Mouse (Mus musculus) MEL (cell line): ENCODE measurements around the gene Cdc42. TPM values are rescaled to one million over a fixed set of nuclear protein-coding genes. Genes with fewer than 3 reads are reported as not detected.

Source experiments
- DNase-seq: peaks from one replicate; pipeline ENCODE4 v3.0.0; 2011; ENCODE audit warnings: low read depth, low spot score
- H3K27ac ChIP-seq: 2 replicates; pipeline ENCODE4 v1.5.1; 2012; ENCODE audit warnings: low read depth, mild to moderate bottlenecking, control low read depth, low read length, moderate library complexity; ENCODE audit not compliant: control insufficient read depth
- H3K27me3 ChIP-seq, 2 experiments: fragments of 150-350 bp in 1 of 2; sonication (generic) in 1 of 2; 2 replicates each; pipeline ENCODE4 v1.6.1; 2012; ENCODE audit warnings: low read length in 2 of 2, mild to moderate bottlenecking in 2 of 2, improper control_type of control experiment in 1 of 2, moderate library complexity in 1 of 2; ENCODE audit not compliant: insufficient read depth in 2 of 2, control insufficient read depth in 1 of 2
- H3K36me3 ChIP-seq, 2 experiments: 2 replicates each; pipeline ENCODE4 v1.6.1; 2012 to 2014; ENCODE audit warnings: low read length in 2 of 2, improper control_type of control experiment in 1 of 2, inconsistent platforms in 1 of 2, mild to moderate bottlenecking in 1 of 2; ENCODE audit not compliant: insufficient read depth in 2 of 2, control insufficient read depth in 1 of 2
- H3K4me1 ChIP-seq, 2 experiments: fragments of 150-350 bp in 1 of 2; sonication (generic) in 1 of 2; 2 replicates each; pipeline ENCODE4 v1.6.1; 2012; ENCODE audit warnings: low read length in 2 of 2, improper control_type of control experiment in 1 of 2, mild to moderate bottlenecking in 1 of 2; ENCODE audit not compliant: insufficient read depth in 2 of 2, control insufficient read depth in 1 of 2
- H3K4me3 ChIP-seq, 2 experiments: fragments of 150-350 bp in 1 of 2; sonication (generic) in 1 of 2; 2 replicates each; pipeline ENCODE4 v1.5.1; 2012; ENCODE audit warnings: low read depth in 2 of 2, low read length in 2 of 2, mild to moderate bottlenecking in 2 of 2, moderate library complexity in 2 of 2, control low read depth in 1 of 2, improper control_type of control experiment in 1 of 2; ENCODE audit not compliant: control insufficient read depth in 1 of 2, insufficient read depth in 1 of 2
- H3K79me2 ChIP-seq: 2 replicates; pipeline ENCODE4 v1.6.1; 2012; ENCODE audit warnings: mild to moderate bottlenecking, low read length, moderate library complexity; ENCODE audit not compliant: control insufficient read depth, poor library complexity, insufficient read depth
- H3K9ac ChIP-seq: 2 replicates; pipeline ENCODE4 v1.6.1; 2012; ENCODE audit warnings: low read depth, mild to moderate bottlenecking, control low read depth, low read length, moderate library complexity; ENCODE audit not compliant: control insufficient read depth, poor library complexity, severe bottlenecking
- H3K9me3 ChIP-seq: fragments of 150-350 bp; sonication (generic); replicated peaks from 2 replicates; pipeline ENCODE4 v1.6.1; 2012; ENCODE audit warnings: mild to moderate bottlenecking, low read length, improper control_type of control experiment, moderate library complexity; ENCODE audit not compliant: insufficient read depth
- CHD2 ChIP-seq: IDR thresholded peaks from 2 replicates; pipeline ENCODE4 v1.6.1; 2011; ENCODE audit warnings: low read length, improper control_type of control experiment
- CTCF ChIP-seq, 3 experiments: IDR thresholded peaks in 2 of 3; conservative IDR thresholded peaks in 1 of 3; 2 replicates each; pipeline ENCODE4 v1.5.1; 2011 to 2012; ENCODE audit warnings: low read length in 3 of 3, low read depth in 2 of 3, mild to moderate bottlenecking in 2 of 3, improper control_type of control experiment in 1 of 3, inconsistent platforms in 1 of 3, mixed read lengths in 1 of 3, moderate library complexity in 1 of 3; ENCODE audit not compliant: control insufficient read depth in 1 of 3, insufficient read depth in 1 of 3, poor library complexity in 1 of 3, severe bottlenecking in 1 of 3
- E2F4 ChIP-seq: IDR thresholded peaks from 2 replicates; pipeline ENCODE4 v1.6.1; 2011; ENCODE audit warnings: low read depth, low read length, improper control_type of control experiment, borderline replicate concordance
- MAX ChIP-seq: IDR thresholded peaks from 2 replicates; pipeline ENCODE4 v1.6.1; 2011; ENCODE audit warnings: low read length, improper control_type of control experiment
- MAZ ChIP-seq: IDR thresholded peaks from 2 replicates; pipeline ENCODE4 v1.6.1; 2012; ENCODE audit warnings: low read depth, mild to moderate bottlenecking, inconsistent platforms, low read length, improper control_type of control experiment
- MEF2A ChIP-seq: IDR thresholded peaks from 2 replicates; pipeline ENCODE4 v1.6.1; 2014; ENCODE audit warnings: low read depth, mild to moderate bottlenecking, inconsistent platforms, low read length, improper control_type of control experiment; ENCODE audit not compliant: poor library complexity, insufficient replicate concordance, severe bottlenecking; ENCODE audit errors: extremely low read depth
- NELFE ChIP-seq: IDR thresholded peaks from 2 replicates; pipeline ENCODE4 v1.6.1; 2011; ENCODE audit warnings: low read depth, low read length, improper control_type of control experiment
- POLR2A ChIP-seq, 2 experiments: IDR thresholded peaks; 2 replicates each; pipeline ENCODE4 v1.6.1; 2011 to 2012; ENCODE audit warnings: low read length in 2 of 2, mild to moderate bottlenecking in 2 of 2, control low read depth in 1 of 2, improper control_type of control experiment in 1 of 2, low read depth in 1 of 2, moderate library complexity in 1 of 2; ENCODE audit not compliant: control insufficient read depth in 1 of 2, insufficient read depth in 1 of 2, poor library complexity in 1 of 2
- POLR2AphosphoS2 ChIP-seq: IDR thresholded peaks from 2 replicates; pipeline ENCODE4 v1.6.1; 2011; ENCODE audit warnings: low read length, improper control_type of control experiment
- SIN3A ChIP-seq: IDR thresholded peaks from 2 replicates; pipeline ENCODE4 v1.6.1; 2012; ENCODE audit warnings: low read length, improper control_type of control experiment, inconsistent platforms
- USF1 ChIP-seq: IDR thresholded peaks from 2 replicates; pipeline ENCODE4 v1.6.1; 2014; ENCODE audit warnings: low read depth, mild to moderate bottlenecking, inconsistent platforms, low read length, improper control_type of control experiment, moderate library complexity
- USF2 ChIP-seq, 2 experiments: IDR thresholded peaks; 2 replicates each; pipeline ENCODE4 v1.6.1; 2011 to 2012; ENCODE audit warnings: improper control_type of control experiment in 2 of 2, low read length in 2 of 2, borderline replicate concordance in 1 of 2, inconsistent platforms in 1 of 2, low read depth in 1 of 2, mild to moderate bottlenecking in 1 of 2; ENCODE audit not compliant: insufficient read depth in 1 of 2
- ZC3H11A ChIP-seq: IDR thresholded peaks from 2 replicates; pipeline ENCODE4 v1.6.1; 2012; ENCODE audit warnings: low read depth, mild to moderate bottlenecking, inconsistent platforms, low read length, improper control_type of control experiment
- ZKSCAN1 ChIP-seq: IDR thresholded peaks from 2 replicates; pipeline ENCODE4 v1.6.1; 2012; ENCODE audit warnings: low read depth, mild to moderate bottlenecking, inconsistent platforms, low read length, improper control_type of control experiment, moderate library complexity
- polyA plus RNA-seq, 2 experiments: library from polyadenylated mRNA; stranded (reverse) in 1 of 2; unstranded in 1 of 2; fragments of >175 nt in 1 of 2; fragments of >200 nt in 1 of 2; gene quantifications; 2 replicates each; pipeline versions ENCODE4 v1.2.1 to v1.2.4; 2012; ENCODE audit warnings: low replicate concordance in 2 of 2, low read depth in 1 of 2; ENCODE audit not compliant: insufficient read length in 2 of 2, insufficient read depth in 1 of 2, missing spikeins in 1 of 2
- total RNA-seq: library from RNA; depleted of rRNA; stranded (reverse); fragments of 300-350 nt; gene quantifications from 2 replicates; pipeline ENCODE4 v1.2.3, GENCODE M21; 2012

Gene Cdc42
- total and polyA plus RNA-seq, 3 experiments = 117 to 203 (median 174) TPM

DNA sequence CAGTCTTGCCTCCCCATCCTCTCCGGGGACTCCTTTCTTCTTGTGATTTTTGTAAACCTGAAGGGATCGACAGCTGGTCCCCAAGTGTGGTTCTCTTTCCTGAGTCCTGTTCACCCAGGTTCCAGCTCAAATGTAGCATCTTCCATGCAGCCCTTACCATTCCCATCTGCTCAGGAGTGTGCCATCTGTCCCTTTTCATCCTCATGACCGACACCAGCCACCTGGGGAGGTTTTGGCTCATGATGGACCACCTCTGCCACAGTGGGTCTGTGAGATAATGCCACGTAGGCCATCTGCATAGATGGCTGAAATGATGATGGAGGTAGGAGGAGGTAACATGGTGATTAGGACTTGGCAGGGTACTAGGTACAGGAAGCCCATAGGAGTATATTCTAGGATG is 32.7 kb upstream of the Cdc42 start:
- Histone ChIP-seq H3K4me1 (no peaks in the 10 kb centered on the region; a peak in 1 of 4 replicates), H3K9me3 (no peaks in the 10 kb centered on the region), H3K9ac (no peak overlapping the region), H3K79me2 (peaks cover 11% of the 10 kb centered on the region; the same call in 1 of the 2 replicates), H3K36me3 (peaks cover 0 to 4% of the 10 kb centered on the region in 2 experiments; a peak in 1 of 4 replicates), H3K27me3 (no peaks in the 10 kb centered on the region), H3K4me3 (no peak overlapping the region), H3K27ac (no peak overlapping the region)
- TF ChIP-seq NELFE (no peak), ZKSCAN1 (no peak), ZC3H11A (no peak), MEF2A (no peak), CHD2 (no peak), POLR2A (IDR thresholded peaks at IDR 0.05; ENCODE audit: control insufficient read depth in 1 of 2, insufficient read depth in 1 of 2, low read depth in 1 of 2, low read length in 2 of 2, poor library complexity in 1 of 2) (no peak), SIN3A (no peak), CTCF (IDR thresholded peaks at IDR 0.05 in 2 of 3, conservative IDR thresholded peaks at IDR 0.05 in 1 of 3; ENCODE audit: control insufficient read depth in 1 of 3, insufficient read depth in 1 of 3, low read depth in 2 of 3, low read length in 3 of 3, poor library complexity in 1 of 3, severe bottlenecking in 1 of 3) (no peak), E2F4 (no peak)
- no peak for DNase-seq

DNA sequence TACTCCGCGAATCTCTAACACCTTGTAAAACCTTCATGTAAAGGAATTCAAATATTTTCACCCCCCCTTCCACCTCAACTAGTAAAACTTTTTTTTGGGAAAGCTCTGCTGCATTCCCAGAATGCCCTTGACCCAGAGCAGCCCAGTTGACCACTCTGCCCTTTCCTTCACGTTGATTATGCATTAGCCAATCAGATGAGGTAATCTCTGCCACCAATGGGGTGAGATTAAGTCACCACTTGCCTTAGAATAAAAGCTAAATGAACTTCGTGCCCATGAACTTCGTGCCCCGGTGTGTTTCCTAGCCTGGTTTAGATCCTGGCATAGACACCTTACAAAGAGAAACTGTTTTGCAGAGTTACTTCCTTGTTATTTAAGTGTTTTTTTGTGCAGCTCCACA is 31.5 kb upstream of the Cdc42 start:
- Histone ChIP-seq H3K4me1 (no peaks in the 10 kb centered on the region; a peak in 1 of 4 replicates), H3K4me3 (peak overlapping the region; percentile 75 to 87), H3K27ac (no peak overlapping the region), H3K36me3 (peaks cover 0 to 4% of the 10 kb centered on the region in 2 experiments; a peak in 1 of 4 replicates), H3K79me2 (peaks cover 11% of the 10 kb centered on the region; the same call in 1 of the 2 replicates), H3K27me3 (no peaks in the 10 kb centered on the region)
- DNase-seq = peak; percentile 45
- TF ChIP-seq MAZ (no peak), POLR2AphosphoS2 (no peak), SIN3A (no peak), USF1 (no peak), MAX (no peak), USF2 (IDR thresholded peaks at IDR 0.05; ENCODE audit: borderline replicate concordance in 1 of 2, insufficient read depth in 1 of 2, low read depth in 1 of 2, low read length in 2 of 2) (no peak)
- TF ChIP-seq, all 39 proteins: peak for 0
- peak overlapping the region; percentile 88 for H3K9ac ChIP-seq
- H3K9me3 ChIP-seq = no peaks in the 10 kb centered on the region
